Mouse (Mus musculus) heart, postnatal 36 days (tissue): ENCODE measurements at regions not wholly inside any gene's neighbourhood (a gene's known extent, or its start where the extent isn't known, plus 50 kb on each side); places are given as distances from the start of the nearest gene placed in this dataset.
A peak's percentile ranks its signal among the peaks of the same experiment; 100 is the strongest.

Experiments
- DNase-seq, 2 experiments: peaks; one replicate each; pipeline ENCODE4 v3.0.0; 2021 to 2022
- intact Hi-C: fragments of 180-260 bp; cut with DNase I; formaldehyde crosslinking; loops from one replicate; pipeline ENCODE4 v1.15.1; 2025

DNA sequence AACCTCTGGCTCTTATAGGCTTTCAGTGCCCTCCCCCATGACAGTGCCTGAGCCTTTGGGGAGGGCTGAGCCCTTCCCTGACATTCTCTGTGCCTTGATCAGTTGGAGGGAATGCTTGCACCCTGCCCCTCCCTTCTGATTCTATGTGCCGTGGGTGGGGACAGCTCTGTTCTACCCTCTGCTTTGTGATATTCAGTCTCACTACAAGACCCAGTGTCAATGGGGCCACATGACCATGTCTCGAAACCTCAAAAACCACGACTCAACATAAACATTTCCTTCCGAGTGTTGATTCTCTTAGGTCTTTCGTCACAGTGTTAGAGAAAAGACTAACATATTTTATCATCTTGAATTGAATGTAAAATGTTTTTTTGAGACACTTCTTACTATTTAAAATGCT, 188.3 kb upstream of the Zfp507 start:
- DNase-seq, result no peak
- intact Hi-C loops, result no loop called here

DNA sequence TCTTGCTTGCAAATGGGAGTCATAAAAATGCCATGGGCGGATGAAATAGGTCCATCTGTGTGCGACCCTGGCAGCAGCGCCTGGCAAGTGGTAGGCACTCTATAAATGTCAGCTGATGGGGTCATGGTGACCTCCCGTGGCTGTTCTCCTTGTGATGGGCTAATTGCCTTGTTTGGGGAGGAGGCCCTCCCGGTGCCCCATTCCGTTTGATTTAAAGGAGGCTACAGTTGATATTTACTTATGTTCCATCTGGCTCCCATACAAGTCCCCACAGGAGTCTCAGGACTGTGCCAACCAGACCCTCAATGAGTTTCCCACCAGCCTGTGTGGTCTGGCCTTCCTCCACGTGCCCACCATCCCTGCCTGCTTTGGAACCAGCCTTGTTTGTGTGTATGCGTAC, 186.7 kb upstream of the Zfp507 start:
- intact Hi-C loops, result no loop called here
- DNase-seq, result no peak

DNA sequence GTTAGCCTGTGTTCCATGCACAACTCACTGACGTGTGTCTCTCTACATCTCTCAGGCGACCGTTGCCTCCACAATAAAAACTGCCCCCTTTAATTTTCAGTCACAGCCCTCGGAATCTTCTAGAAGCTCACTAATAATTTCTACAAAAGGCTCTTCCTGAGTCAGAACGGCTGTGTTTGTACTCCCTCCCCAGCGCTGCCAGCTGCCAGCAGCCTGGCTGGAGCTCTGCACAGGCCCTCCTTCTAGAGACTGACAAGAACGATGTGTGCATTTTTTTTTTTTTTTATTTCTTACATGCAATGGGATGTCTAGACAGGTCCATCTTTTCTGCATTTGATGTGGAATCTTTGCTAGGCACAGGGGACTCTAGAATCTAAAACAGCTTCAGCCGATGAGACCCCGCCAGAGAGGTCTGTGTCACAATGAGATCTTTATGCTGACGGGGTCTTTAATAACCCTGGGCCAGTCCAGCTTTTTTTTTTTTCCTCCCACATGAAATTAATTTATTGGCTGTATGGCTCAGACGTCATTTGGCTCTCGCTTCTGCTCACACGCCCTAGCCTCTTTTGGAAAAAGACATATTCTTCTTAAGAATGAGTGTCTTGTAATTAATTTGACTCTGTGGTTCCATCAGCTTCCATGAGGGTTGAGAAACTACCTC, 185.8 kb upstream of the Zfp507 start:
- intact Hi-C loops, result no loop called here
- no peak for DNase-seq

DNA sequence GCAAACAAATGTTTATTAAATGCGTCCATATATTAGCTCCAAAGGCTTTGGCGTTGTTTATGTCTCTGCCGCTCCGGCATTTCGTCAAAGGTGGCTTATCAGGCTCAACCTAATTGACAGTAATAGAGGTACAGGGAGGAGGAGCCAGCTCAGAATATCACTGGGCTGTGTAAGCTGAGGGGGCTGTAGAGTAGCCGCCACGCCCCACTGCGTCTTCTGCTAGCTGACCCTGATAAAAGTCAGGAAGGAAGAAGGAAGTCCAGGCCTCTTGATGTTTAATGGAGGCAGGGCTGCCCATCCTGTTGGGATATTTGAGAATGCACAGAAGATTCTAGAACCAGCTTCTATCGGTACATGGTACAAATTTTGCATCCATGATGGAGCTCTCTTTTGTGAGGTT, 175.2 kb upstream of the Zfp507 start:
- no peak for DNase-seq

DNA sequence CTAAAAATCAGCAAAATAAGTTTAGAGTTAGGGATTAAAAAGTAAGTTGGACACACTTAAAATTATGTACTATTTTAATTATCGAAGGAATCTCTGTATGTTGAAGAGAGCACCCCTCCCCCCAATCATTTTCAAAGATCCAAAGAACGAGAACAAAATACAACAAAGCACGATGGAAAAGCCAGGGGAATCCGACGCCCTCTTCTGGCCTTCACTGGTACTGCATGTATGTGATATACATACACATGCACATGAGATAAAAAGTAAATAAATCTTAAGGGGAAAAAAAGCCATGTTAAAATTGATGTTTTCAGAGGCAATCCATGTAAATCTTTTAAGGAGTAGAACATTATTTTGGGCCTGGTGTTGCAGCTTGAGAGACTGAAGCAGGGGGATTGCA, 155.9 kb upstream of the Zfp507 start:
- no peak for DNase-seq
- intact Hi-C loops, result no loop called here

More for the DNA sequence above, 175.2 kb upstream of the Zfp507 start:
- intact Hi-C loops, result no loop called here

DNA sequence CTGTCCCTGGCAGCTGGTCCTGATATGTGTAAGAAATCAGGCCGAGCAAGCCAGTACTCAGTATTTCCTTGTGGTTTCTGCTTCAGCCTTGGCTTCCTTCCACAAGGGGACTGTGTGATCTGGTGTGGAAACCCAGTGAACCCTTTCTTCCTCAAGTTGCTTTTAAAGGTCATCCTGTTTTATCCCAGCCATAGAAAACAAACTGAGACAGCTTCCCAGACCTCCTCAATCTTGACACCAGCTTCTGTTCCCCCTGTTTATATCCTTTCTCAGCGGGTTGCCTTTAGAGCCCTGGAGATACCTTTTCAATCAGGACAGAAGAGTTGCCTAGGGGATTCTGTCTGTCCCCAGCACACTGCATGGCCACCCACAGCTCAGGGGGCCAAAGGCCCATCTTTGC, 155.2 kb upstream of the Zfp507 start:
- intact Hi-C loops, result no loop called here
- no peak for DNase-seq

GRCm38 (mm10) chr7:35948794-35949193, 146.0 kb upstream of the Zfp507 start:
- intact Hi-C loops, result no loop called here
- DNase-seq, result no peak

DNA sequence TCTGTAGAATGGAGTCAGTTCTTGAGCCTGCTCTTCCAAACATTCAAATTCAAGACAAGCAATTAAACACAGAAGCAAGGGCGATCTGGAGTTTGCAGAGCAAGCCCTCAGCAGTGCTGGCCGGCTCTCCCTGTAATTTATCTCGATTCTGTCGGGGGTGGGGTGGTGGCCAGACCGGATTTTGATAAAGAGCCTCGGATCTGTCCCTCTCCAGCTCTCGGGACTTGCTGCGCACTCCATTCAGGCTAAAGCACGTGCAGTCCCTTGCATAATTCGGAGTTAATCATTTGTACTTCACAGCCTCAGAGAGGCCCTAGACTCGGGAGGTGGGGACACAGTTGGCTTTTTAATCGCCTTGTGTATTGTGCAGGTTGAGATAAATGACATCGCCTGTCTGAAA, 145.6 kb upstream of the Zfp507 start:
- intact Hi-C loops, result no loop called here
- DNase-seq, result no peak

DNA sequence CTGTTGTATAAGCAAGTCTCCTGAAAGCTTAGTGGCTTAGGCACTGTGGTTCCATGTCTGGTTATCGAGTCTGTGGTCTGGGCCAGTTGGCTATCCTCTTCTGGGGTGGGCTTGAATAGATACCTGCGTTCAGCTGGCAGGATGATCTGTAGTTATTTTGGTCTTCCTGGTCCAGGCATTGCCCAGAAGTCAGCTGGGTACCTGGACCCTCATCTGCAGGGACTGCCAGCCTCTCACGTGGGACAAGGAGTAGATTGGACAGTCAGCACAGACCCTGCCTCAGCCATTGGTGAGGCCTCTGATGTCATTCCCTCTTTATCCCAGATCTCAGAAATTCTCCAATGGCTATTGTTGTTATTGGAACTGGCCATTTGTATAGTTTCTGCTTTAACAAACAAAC, 138.3 kb upstream of the Zfp507 start:
- DNase-seq, result no peak
- intact Hi-C loops, result no loop called here

DNA sequence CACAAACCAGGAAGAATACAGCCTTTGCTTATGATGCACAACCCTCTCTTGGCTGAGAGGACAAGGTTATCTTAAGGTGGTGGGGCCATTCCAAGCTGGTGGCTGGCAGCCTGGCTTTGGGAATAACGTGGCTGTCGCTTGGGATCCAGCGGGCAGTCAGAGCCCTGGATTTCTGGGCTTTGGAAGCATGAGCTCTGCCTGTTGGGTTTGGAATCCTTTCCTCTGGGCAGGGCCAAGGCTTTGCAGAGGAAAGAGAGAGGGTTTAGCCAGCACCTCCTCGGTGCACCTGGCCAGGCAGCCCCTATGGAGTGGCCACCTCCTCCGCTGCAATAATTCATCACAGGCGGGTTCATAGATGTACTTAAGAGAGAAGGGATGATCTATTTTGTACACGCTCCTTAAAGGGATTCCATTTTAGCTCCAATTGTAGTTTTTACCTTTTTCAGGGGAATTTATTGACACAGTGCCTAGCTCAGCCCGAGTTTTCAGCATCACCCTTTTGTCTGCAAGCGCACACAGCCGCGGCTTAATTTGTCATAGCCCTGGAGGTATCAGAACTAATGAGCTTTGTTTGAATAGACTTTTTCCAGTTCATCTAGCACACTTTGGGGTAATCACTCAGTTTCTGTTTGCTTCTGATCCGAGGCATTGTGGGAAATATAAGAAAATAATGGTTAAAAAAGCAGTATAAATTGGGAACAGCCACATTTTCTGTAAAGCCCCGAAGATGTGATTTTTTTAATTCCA, 135.5 kb upstream of the Zfp507 start:
- intact Hi-C loops, result no loop called here
- no peak for DNase-seq

DNA sequence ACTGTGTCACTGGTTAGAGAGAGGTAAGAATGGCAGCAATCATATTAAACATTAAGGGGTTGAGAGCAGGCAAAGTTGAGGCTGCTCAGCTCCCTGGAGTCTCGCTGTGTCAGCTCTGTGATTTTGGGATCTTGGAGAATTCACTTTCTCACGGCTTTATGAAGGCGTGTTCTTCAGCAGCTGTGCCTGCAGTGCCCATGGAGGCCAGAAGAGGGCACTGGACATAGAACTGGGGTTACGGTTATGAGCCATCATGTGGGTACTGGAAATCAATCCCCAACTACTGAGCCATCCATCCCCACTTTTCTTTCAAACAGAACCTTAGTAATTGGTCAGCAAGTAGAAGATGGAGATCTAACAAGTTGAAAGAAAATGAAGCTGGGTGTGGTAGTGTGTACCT, 123.9 kb upstream of the Zfp507 start:
- intact Hi-C loops, result no loop called here
- no peak for DNase-seq

DNA sequence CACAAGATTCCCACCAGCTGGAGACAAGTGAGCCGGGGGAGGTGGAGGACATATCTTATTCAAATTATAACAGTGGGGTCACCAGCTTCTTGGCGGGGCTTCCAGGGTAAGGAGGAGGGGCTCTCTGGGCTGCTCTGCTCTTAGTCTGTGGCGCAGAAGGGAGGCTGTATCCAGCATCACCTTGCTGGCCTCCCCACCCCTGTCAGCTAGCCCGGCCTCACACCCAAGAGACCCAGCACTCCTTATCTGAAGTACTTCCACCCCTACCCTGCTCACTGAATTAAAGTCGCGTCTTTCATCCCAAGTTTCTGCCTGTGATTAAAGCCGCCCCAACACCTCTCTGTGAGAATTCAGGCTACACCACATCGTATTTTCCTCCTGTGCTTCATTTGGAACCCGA, 119.8 kb upstream of the Zfp507 start:
- DNase-seq, result no peak
- intact Hi-C loops, result no loop called here

- intact Hi-C loops, result no loop called here
- DNase-seq, result no peak
These were observed 118.1 kb upstream of the Zfp507 start for GRCm38 (mm10) chr7:35920884-35921283.

DNA sequence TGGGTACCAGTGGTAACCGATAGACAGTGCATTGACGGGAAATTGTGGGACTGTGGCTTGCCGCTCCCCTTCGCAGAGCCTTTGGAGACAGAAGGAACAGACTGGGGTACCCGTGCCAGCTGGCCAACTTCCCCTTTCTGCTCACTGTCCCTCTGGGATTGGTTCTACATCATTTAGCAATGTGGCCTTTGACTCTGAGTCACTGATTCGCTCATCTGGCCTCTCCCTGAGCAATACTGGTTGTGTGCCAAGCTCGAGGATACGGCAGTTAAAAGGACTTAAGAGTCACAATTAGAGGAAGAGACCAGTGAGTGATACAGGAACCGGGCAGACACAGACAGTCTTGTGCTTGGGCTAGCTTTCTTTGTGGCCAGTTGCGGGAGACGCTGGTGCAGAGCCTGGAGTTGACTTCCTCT, 117.4 kb upstream of the Zfp507 start:
- peak; percentile 28 to 38 for DNase-seq

DNA sequence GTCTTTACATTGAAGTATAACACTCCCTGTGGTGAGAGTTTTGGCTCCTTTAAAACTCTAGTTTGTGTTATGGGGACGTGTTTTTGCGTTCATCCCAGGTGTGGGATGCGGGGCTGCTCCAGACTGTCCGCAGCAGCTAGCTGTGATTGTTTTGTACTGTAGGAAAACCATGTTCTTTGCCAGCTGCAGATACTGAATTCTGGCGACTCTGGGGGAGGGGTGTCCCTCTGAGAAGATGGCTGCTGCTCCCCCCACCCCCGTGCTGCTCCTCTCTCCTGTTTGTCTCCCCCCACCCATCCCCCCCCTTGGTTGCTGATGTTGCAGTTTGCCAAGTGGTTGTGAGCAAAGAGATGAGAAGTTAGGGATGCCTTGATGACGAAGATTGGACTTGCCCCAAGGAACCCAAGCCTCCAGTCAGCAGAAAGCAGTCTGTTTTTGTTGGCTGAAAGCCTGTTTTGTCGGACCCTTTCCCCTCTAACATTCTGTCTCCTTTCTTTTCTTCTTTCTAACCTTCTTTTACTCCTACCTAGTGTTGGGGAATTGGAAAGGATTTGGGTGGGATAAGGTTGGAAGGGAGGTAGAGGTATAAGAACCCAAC, 107.4 kb upstream of the Zfp507 start:
- no peak for DNase-seq
- intact Hi-C loops, result no loop called here

More for the DNA sequence above, 117.4 kb upstream of the Zfp507 start:
- intact Hi-C loops, result no loop called here

DNA sequence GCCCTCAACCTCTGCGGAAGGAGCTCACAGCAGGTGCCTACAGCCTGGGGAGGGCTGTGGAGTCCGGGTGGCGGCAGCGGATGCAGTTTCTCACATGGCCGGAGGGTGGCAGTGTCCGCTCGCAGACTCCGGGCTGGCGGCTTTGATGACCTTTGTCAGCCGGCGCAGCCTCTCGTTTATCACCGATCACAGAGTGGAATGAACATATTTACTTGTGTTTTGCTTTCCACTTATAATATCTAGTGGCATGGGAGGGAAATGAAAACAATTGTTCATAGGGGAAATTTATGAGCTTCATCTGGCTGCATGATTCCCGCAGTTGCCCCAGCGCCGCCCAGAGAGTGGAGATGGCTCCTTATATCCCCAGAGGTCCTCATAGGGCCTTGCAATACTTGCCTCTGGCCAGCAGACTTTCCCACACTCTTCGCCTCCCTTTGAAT, 99.2 kb upstream of the Zfp507 start:
- intact Hi-C loops, result loop anchor here (1.0 to 5.0 kb wide), 3 partner anchors 170 to 1444 kb away; no protein-coding TSS in a partner anchor

DNA sequence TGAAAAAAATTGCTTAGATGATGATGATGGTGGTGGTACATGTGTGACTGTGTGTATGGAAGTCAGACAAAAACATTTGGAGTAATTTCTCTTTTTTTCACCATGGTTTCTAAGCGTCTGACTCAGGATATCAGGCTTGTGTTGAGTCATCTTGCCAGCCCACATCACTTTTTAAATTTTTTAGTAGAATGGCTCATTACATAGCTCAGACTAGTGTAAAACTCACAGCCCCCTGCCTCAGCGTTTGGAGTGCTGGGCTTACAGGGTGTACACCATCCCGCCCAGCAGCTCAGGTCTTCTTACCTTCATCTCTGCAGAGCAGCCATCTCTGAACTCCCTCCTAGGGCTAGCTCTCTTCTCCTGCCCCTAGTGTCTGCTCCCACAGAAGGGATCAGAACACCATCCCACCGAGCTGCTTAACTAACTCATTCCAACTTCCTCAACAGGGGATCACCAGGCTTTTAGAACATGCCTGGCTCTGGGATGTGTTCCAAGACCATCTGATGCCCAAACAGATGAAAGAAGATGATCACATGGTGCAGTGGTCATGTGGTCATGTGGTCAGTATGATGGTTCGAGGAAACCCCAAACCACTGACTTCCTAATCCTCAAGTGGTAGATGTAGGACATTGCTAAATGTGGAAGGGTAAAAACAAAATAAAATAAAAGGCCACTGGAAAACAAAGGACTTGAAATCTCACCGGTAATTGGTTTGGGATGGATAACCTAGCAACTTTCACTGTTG, 96.1 kb upstream of the Zfp507 start:
- intact Hi-C loops, result no loop called here

More for the DNA sequence above, 99.2 kb upstream of the Zfp507 start:
- DNase-seq, result peak; percentile 66 to 80

DNA sequence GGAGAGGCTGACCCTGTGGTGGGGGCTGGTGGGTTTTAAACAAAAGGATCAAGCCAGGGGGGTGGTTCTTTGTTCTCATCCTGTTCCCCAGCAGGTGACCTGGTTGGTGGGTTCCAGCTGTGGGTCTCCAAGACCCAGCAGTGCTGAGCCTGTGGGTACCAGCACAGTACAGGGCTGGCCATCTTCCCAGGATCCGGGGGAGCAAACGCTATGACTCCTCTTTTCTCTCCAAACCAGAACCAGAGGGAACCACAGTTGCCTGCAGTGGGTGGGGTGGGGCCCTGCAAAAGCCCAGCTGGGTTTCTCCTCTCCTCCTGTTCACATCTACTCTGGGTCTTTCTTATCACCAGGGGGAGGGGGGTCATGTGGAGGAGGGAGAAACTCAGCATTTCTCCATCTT, 90.5 kb upstream of the Zfp507 start:
- intact Hi-C loops, result no loop called here
- DNase-seq, result no peak

More for the DNA sequence above, 96.1 kb upstream of the Zfp507 start:
- DNase-seq, result no peak

DNA sequence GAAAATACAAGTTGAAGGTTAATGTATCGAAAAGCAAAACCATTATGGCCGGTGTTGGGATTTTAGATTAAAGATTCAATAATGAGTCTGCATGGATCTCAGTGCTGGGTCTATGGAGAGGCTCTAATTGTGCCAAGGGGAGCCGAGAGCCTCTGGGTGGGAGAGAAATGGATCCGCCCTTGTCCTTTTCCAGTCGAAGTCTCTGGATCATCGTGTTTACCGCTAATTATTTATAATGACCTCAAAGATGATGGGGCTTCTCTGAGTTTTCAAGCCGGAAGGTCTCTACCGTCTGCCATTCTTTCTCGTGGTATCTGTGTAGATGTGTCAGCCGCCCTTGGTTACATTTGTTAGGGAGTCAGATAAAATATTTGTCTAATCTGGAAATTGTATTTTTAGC, 83.2 kb upstream of the Zfp507 start:
- DNase-seq, result no peak
- intact Hi-C loops, result no loop called here

DNA sequence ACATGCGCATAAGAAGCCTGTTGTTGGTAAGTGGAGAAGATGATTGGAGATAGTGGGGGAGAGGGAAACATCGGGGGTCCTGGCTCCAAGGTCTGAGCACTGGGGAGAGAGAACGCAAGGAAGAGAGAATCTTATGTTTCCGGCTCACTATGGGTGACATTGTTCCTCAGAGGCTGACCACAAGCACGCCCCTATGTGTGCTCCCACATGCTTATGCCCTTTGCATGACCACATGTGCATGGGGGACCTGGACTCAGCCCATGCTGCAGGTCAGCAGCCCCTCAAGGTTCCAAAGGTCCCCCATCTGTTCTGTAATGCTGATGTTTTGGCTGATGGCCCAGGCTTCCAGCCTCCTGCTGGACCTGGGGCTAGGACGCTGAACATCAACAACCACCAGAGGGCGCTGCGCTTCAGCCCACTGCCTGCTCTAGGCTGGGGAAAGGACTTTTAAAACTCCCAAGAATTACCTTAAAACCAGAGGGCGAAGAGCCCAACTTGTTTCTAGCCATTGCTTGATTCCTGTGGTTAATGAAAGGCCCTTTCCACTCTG, 77.0 kb upstream of the Zfp507 start:
- intact Hi-C loops, result loop anchor here (5.0 kb wide), 1 partner anchor 1477 kb away; no protein-coding TSS in a partner anchor
- DNase-seq, result peak; percentile 52 to 65

GRCm38 (mm10) chr7:35878164-35878563, 75.4 kb upstream of the Zfp507 start:
- intact Hi-C loops, result no loop called here
- DNase-seq, result no peak
